Mouse (Mus musculus): ENCODE data around the gene Celsr2. TPM values are rescaled to one million over a fixed set of nuclear protein-coding genes. Genes with fewer than 3 reads are reported as not detected.

Celsr2 gene
- polyA plus RNA-seq, 1 experiment from 2014 or later: 20.1 TPM

GRCm38 (mm10) chr3:108392793-108393192 is 22.6 kb downstream of the Celsr2 start:
- H3K36me3 ChIP-seq: peaks cover 31% of the 10 kb centered on the region
- 56% methylated on average over 15 of the region's 15 CpGs for WGBS
- H3K9me3 ChIP-seq (replicated peaks): no peaks in the 10 kb centered on the region
- no peak overlapping the region for H3K27ac ChIP-seq (replicated peaks)
- peaks cover 18% of the 10 kb centered on the region for H3K4me1 ChIP-seq
- ATAC-seq (ENCODE audit: insufficient number of reproducible peaks, low FRiP score, low TSS enrichment, low read depth): no peak
- no peak overlapping the region for H3K9ac ChIP-seq
- no peak overlapping the region for H3K4me2 ChIP-seq (replicated peaks)
- H3K4me3 ChIP-seq (replicated peaks): no peak overlapping the region
- H3K27me3 ChIP-seq: no peaks in the 10 kb centered on the region

DNA sequence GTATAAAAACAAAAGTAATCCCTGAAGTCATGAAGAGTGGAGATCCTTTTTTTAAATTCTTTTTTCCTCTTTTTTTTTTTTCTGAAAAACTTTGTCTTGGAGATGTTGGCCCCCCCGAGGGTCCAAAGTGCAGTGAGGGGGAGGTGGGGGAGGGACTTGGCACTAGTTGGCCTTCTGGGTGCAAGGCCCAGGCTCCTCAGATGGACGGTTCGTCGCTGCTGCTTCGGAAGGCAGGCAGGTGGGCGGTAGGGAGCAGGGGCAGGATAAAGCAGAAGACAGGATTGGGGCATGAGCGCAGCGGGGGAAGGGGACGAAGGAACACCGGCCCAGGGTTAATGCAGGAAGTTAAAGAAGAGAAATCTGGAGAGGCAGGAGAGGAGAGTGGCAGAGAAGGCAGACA is 23.1 kb downstream of the Celsr2 start:
- H3K27ac ChIP-seq (replicated peaks): no peak overlapping the region; the same call in 1 of the 2 replicates
- peaks cover 28% of the 10 kb centered on the region for H3K36me3 ChIP-seq
- no peak overlapping the region for H3K4me3 ChIP-seq (replicated peaks)
- H3K4me1 ChIP-seq: peaks cover 18% of the 10 kb centered on the region
- no peak overlapping the region for H3K9ac ChIP-seq
- no peak for ATAC-seq (ENCODE audit: insufficient number of reproducible peaks, low FRiP score, low TSS enrichment, low read depth)
- H3K27me3 ChIP-seq: no peaks in the 10 kb centered on the region
- 17% methylated on average over 10 of the region's 10 CpGs for WGBS
- no peak overlapping the region for H3K4me2 ChIP-seq (replicated peaks)
- no peaks in the 10 kb centered on the region for H3K9me3 ChIP-seq (replicated peaks)

- Histone ChIP-seq H3K27me3 (no peaks in the 10 kb centered on the region), H3K36me3 (peaks cover 13% of the 10 kb centered on the region; the same call in 1 of the 2 replicates), H3K4me3 (replicated peaks) (no peak overlapping the region), H3K9me3 (replicated peaks) (no peaks in the 10 kb centered on the region), H3K9ac (no peak overlapping the region), H3K4me2 (replicated peaks) (peak overlapping the region; percentile 32), H3K27ac (replicated peaks) (peak overlapping the region; percentile 56), H3K4me1 (peaks cover 32% of the 10 kb centered on the region)
- ATAC-seq (ENCODE audit: insufficient number of reproducible peaks, low FRiP score, low TSS enrichment, low read depth): peak; percentile 73
- under 1% methylated on average over 5 of the region's 5 CpGs for WGBS
Observed at GRCm38 (mm10) chr3:108389111-108389545, 26.2 kb downstream of the Celsr2 start.

DNA sequence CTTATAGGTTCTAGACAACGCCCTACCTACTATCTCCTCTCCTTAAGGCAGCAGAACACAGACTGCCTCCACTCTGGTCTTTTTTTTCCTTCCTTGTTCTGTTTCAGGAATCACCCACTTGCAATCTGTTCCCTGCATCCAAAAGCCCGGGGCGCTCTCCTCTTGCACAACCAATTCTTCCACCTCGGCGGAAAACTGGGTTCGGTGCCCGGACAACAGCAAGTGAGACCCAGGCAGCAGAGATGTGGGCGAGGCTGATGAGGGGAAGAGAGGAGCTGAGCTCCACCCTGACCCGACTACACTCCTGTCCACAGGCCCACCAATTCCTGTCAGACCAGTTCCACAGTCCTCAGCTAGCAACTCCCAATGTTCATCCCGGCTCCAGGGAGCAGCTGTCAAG is 29.2 kb downstream of the Celsr2 start:
- H3K9ac ChIP-seq: no peak overlapping the region
- ATAC-seq (ENCODE audit: insufficient number of reproducible peaks, low FRiP score, low TSS enrichment, low read depth): no peak
- H3K9me3 ChIP-seq (replicated peaks): no peaks in the 10 kb centered on the region
- H3K36me3 ChIP-seq: peaks cover 6% of the 10 kb centered on the region; the same call in 1 of the 2 replicates
- H3K4me1 ChIP-seq: peaks cover 46% of the 10 kb centered on the region
- H3K4me2 ChIP-seq (replicated peaks): no peak overlapping the region
- peak overlapping the region; percentile 44 for H3K27ac ChIP-seq (replicated peaks)
- no peak overlapping the region for H3K4me3 ChIP-seq (replicated peaks)
- WGBS: 74% methylated on average over 10 of the region's 10 CpGs
- no peaks in the 10 kb centered on the region for H3K27me3 ChIP-seq

DNA sequence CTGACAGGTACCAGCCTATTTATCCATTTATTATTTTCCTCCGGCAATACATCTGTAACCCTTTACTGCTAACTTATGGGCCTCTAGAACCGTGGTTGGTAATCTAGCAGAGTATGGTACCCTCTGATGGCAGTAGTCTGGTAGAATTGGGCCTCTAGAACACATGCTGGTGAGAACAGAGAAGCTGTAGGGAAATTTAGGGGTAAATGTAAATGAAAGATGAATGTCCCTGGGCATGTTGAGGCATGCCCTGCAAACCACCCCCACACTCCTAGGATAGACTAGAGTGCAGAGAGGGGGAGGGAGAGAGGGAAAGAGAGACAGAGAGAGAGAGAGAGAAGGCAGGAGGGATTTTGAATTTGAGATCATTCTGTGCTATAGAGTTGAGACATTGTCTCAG is 30.9 kb downstream of the Celsr2 start:
- no peak overlapping the region for H3K27ac ChIP-seq (replicated peaks)
- peaks cover 6% of the 10 kb centered on the region; the same call in 1 of the 2 replicates for H3K36me3 ChIP-seq
- peak overlapping the region; percentile 69 for H3K4me3 ChIP-seq (replicated peaks)
- peak overlapping the region; percentile 67 for H3K4me2 ChIP-seq (replicated peaks)
- H3K9ac ChIP-seq: no peak overlapping the region
- H3K9me3 ChIP-seq (replicated peaks): no peaks in the 10 kb centered on the region
- 23% methylated on average over 2 of the region's 2 CpGs for WGBS
- no peaks in the 10 kb centered on the region for H3K27me3 ChIP-seq
- peaks cover 49% of the 10 kb centered on the region for H3K4me1 ChIP-seq
- no peak for ATAC-seq (ENCODE audit: insufficient number of reproducible peaks, low FRiP score, low TSS enrichment, low read depth)

DNA sequence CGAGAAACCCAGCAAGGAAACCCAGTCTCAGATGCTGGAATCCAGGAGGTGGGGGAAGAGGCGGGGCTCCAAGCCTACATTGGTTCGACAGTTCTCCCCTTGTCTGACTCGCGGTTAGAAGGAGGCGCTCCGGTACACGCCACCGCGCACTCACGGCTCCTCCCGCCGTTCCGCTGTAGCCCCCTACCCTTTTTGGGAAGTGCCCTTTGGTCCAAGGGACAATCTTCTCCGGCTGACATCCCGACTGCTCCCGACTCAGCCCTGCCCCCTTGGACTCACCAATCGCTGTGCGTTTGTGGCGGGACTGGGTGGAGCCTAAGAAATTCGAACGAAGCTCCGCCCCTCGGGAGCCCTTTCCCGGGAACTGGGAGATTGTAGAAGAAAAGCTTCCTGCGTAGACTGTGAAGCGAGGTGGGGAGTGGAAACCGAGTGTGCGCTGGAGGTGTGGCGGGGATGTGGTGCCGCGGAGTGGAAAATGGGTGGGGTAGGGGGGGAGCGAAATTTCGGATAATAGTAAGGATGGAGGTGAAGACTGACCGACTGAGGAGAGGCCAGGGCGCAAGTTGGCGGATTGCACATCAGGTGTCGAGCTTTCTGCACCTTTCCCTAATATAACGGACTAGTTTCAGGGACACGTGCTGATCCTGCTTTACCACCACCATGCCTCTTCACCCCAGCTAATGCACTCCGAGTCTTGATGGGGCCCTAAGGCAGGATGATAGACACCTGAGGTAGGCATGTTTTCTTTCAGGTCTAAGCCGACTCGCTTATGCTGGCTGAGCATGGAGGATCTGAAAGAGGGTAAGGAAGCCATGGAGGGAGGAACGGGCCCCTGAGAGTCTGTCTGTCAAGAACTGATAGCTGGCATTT is 31.6 kb downstream of the Celsr2 start, which contains the start of gene Psrc1:
Gene Psrc1 (plus strand): TSS at position 355 of the 870 bp plus-strand sequence.
- Histone ChIP-seq H3K4me3 (replicated peaks) (peak within 1 kb of the TSS; percentile 69), H3K4me2 (replicated peaks) (peak within 1 kb of the TSS; percentile 67), H3K36me3 (peaks cover 6% of the 10 kb centered on the region; the same call in 1 of the 2 replicates), H3K9ac (peak within 1 kb of the TSS; percentile 39; the same call in 1 of the 2 replicates), H3K4me1 (peaks cover 44% of the 10 kb centered on the region), H3K9me3 (replicated peaks) (no peaks in the 10 kb centered on the region), H3K27me3 (no peaks in the 10 kb centered on the region), H3K27ac (replicated peaks) (peak within 1 kb of the TSS; percentile 86)
- ATAC-seq (ENCODE audit: insufficient number of reproducible peaks, low FRiP score, low TSS enrichment, low read depth): peak; percentile 84
- under 1% methylated on average over 44 of the region's 44 CpGs for WGBS

GRCm38 (mm10) chr3:108381945-108382875 is 33.1 kb downstream of the Celsr2 start:
- peak overlapping the region; percentile 69 for H3K4me3 ChIP-seq (replicated peaks)
- peak overlapping the region; percentile 66 for H3K27ac ChIP-seq (replicated peaks)
- H3K4me2 ChIP-seq (replicated peaks): peak overlapping the region; percentile 67
- peaks cover 42% of the 10 kb centered on the region for H3K4me1 ChIP-seq
- no peaks in the 10 kb centered on the region for H3K27me3 ChIP-seq
- no peak for ATAC-seq (ENCODE audit: insufficient number of reproducible peaks, low FRiP score, low TSS enrichment, low read depth)
- 39% methylated on average over 14 of the region's 14 CpGs for WGBS
- H3K9ac ChIP-seq: no peak overlapping the region
- H3K36me3 ChIP-seq: peaks cover 4% of the 10 kb centered on the region; the same call in 1 of the 2 replicates
- no peaks in the 10 kb centered on the region for H3K9me3 ChIP-seq (replicated peaks)

GRCm38 (mm10) chr3:108380695-108381094 is 34.7 kb downstream of the Celsr2 start:
- no peak for ATAC-seq (ENCODE audit: insufficient number of reproducible peaks, low FRiP score, low TSS enrichment, low read depth)
- Histone ChIP-seq H3K27me3 (no peaks in the 10 kb centered on the region), H3K9me3 (replicated peaks) (no peaks in the 10 kb centered on the region), H3K4me2 (replicated peaks) (no peak overlapping the region), H3K36me3 (no peaks in the 10 kb centered on the region), H3K9ac (no peak overlapping the region), H3K27ac (replicated peaks) (no peak overlapping the region), H3K4me1 (peaks cover 42% of the 10 kb centered on the region), H3K4me3 (replicated peaks) (no peak overlapping the region)
- WGBS: 84% methylated on average over 6 of the region's 6 CpGs

GRCm38 (mm10) chr3:108378875-108379663 is 36.3 kb downstream of the Celsr2 start:
- H3K4me1 ChIP-seq: peaks cover 28% of the 10 kb centered on the region
- no peak for ATAC-seq (ENCODE audit: insufficient number of reproducible peaks, low FRiP score, low TSS enrichment, low read depth)

DNA sequence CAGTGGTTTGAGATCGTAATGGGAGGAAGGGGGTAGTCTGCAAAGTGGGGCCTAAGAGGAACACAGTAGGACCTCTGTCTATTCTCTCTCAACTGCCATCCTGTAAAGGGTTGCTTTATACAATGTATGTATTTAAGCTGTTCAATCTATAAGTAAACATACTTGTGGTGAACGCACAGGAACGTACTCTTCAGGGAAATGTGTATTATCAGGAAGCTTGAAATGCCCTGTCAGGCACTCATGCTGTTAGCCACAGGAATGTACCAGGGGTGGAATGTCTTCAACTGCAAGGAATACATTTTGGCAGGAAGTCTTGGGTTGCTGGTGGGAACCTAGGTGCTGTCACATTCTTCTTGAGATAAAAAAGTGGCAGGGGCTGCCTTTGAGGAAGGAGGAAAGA is 42.7 kb downstream of the Celsr2 start:
- ATAC-seq (ENCODE audit: insufficient number of reproducible peaks, low FRiP score, low TSS enrichment, low read depth): no peak
- Histone ChIP-seq H3K27me3 (no peaks in the 10 kb centered on the region), H3K9ac (no peak overlapping the region), H3K36me3 (no peaks in the 10 kb centered on the region), H3K9me3 (replicated peaks) (no peaks in the 10 kb centered on the region), H3K27ac (replicated peaks) (0 out of 2 replicates have a peak overlapping the region, but pooled peaks have one; percentile 17), H3K4me1 (0 out of 2 replicates have a peak, but pooled peaks cover 4% of the 10 kb centered on the region), H3K4me2 (replicated peaks) (no peak overlapping the region), H3K4me3 (replicated peaks) (no peak overlapping the region)
- 50% methylated on average over 3 of the region's 3 CpGs for WGBS

More at GRCm38 (mm10) chr3:108378875-108379663, 36.3 kb downstream of the Celsr2 start:
- Histone ChIP-seq H3K27ac (replicated peaks) (no peak overlapping the region), H3K36me3 (no peaks in the 10 kb centered on the region), H3K27me3 (no peaks in the 10 kb centered on the region), H3K9ac (no peak overlapping the region), H3K4me2 (replicated peaks) (no peak overlapping the region), H3K9me3 (replicated peaks) (no peaks in the 10 kb centered on the region), H3K4me3 (replicated peaks) (no peak overlapping the region)
- 61% methylated on average over 7 of the region's 7 CpGs for WGBS

Measured in embryonic facial prominence, embryonic 15.5 days (tissue).